8 mouse cellular contexts compared by ENCODE assay signal in the genomic region with DNA sequence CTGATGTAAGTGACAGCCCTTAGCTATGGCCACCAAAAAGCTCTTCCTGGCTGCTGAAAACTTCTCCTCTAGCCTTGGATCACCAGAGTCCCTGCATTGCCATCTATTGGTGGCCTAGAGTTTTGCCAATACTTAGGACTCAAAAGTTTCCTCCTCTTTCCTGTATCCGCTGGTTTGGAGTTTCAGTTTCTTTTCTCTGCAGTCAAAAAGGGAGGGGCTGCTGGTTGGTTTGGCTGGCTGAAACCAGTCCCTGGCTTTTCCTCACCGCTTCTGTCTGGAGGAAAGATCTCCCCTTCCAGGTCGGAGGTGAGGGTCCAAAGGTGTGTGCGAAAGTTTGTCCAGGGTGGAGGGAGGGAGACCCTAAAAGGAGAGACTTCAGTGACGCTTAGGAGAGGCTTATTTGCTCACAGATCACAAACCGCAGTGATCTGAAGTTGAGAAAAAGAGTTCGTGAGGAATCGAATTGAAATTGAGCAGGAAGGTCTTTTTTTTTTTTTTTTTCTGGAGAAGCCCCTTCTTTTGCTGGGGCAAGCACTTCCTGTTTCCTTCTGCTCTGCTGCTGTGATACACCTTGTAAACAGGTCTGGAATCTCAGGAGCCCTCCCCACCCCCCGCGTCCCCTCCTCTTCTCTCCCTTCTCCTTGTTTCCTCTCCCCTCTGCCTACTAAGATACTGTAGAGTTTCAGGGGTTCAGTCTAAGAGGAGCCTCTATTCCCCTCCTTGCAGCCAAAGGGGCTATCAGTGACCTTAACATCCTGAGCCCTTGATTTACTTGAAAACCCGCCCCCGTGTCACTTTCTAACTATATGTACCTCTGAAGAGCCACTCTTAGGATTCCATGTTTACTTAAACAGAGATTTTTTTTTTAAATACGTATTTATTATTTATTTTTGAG. TPM values are rescaled to one million over a fixed set of nuclear protein-coding genes. Genes with fewer than 3 reads are reported as not detected.
A peak's percentile ranks its signal among the peaks of the same experiment; 100 is the strongest.
DNase-seq lines count a peak whose midpoint lies in the region; ATAC-seq and TF ChIP-seq lines count a peak whose summit lies in the region.

A gene (plus strand): TSS at position 171 of the 895 bp plus-strand sequence.

- ATAC-seq in embryonic facial prominence, embryonic 13.5 days (ENCODE audit: insufficient number of reproducible peaks, insufficient read depth, low FRiP score, low TSS enrichment, low read depth) = 0 out of 2 replicates have a peak, but pooled peaks have one; percentile 26
- ATAC-seq in liver, embryonic 14.5 days (ENCODE audit: insufficient read depth) = peak; percentile 81

- peak within 1 kb of the TSS; percentile 60 for H3K4me2 ChIP-seq in embryonic facial prominence, embryonic 13.5 days
- peak within 1 kb of the TSS; percentile 68 for H3K4me2 ChIP-seq in liver, embryonic 14.5 days (ENCODE audit: low read depth)

- H3K9ac ChIP-seq in embryonic facial prominence, embryonic 13.5 days = peak within 1 kb of the TSS; percentile 78
- H3K9ac ChIP-seq in liver, embryonic 14.5 days (replicated peaks) = peak within 1 kb of the TSS; percentile 70

- H3K36me3 ChIP-seq in embryonic facial prominence, embryonic 13.5 days = no peaks in the 10 kb centered on the region
- H3K36me3 ChIP-seq in heart, embryonic 10.5 days = no peaks in the 10 kb centered on the region
- H3K36me3 ChIP-seq in liver, embryonic 14.5 days (replicated peaks; ENCODE audit: control insufficient read depth, insufficient read depth, low read depth) = no peaks in the 10 kb centered on the region

- H3K4me1 ChIP-seq in embryonic facial prominence, embryonic 13.5 days = no peaks in the 10 kb centered on the region
- H3K4me1 ChIP-seq in heart, embryonic 10.5 days = no peaks in the 10 kb centered on the region
- H3K4me1 ChIP-seq in liver, embryonic 14.5 days (replicated peaks; ENCODE audit: control insufficient read depth in 2 of 2, insufficient read depth in 2 of 2, low read length in 1 of 2) = peaks cover 0 to 2% of the 10 kb centered on the region in 2 experiments; a peak in 1 of 4 replicates

- peak; percentile 95 for DNase-seq in 416B (ENCODE audit: low read depth)
- DNase-seq in ZHBTc4 (ENCODE audit: low read depth, low spot score) = peak; percentile 92
- DNase-seq in heart, embryonic 10.5 days (ENCODE audit: low spot score) = peak; percentile 86
- DNase-seq in kidney, adult 8-10 months = peak; percentile 63 to 81
- peak; percentile 61 to 66 (median 62) for DNase-seq in liver, embryonic 14.5 days (ENCODE audit: low read depth in 3 of 3, low spot score in 3 of 3)
- DNase-seq in naive thymus-derived CD4-positive, alpha-beta T cell, adult 2 months (ENCODE audit: low read depth) = peak; percentile 91
- peak; percentile 4 for DNase-seq in telencephalon, adult 2 months (ENCODE audit: low read depth, low spot score)

- peak within 1 kb of the TSS; percentile 52 for H3K4me3 ChIP-seq in embryonic facial prominence, embryonic 13.5 days
- H3K4me3 ChIP-seq in heart, embryonic 10.5 days = peak within 1 kb of the TSS; percentile 67
- peak within 1 kb of the TSS; percentile 62 to 98 for H3K4me3 ChIP-seq in liver, embryonic 14.5 days (ENCODE audit: insufficient read depth in 1 of 2, low read depth in 2 of 2, low read length in 2 of 2)

- no peaks in the 10 kb centered on the region for H3K9me3 ChIP-seq in embryonic facial prominence, embryonic 13.5 days
- H3K9me3 ChIP-seq in heart, embryonic 10.5 days = no peaks in the 10 kb centered on the region
- no peaks in the 10 kb centered on the region for H3K9me3 ChIP-seq in liver, embryonic 14.5 days (ENCODE audit: control insufficient read depth, low read length)

- TF ChIP-seq CTCF in liver, embryonic 14.5 days (IDR thresholded peaks at IDR 0.05; ENCODE audit: low read depth) = peak; percentile 70

- peak within 1 kb of the TSS; percentile 75; the same call in 1 of the 2 replicates for H3K27ac ChIP-seq in embryonic facial prominence, embryonic 13.5 days
- H3K27ac ChIP-seq in heart, embryonic 10.5 days = peak within 1 kb of the TSS; percentile 89
- H3K27ac ChIP-seq in liver, embryonic 14.5 days = no peak within 1 kb of the TSS

- no peak for TF ChIP-seq EP300 in liver, embryonic 14.5 days (IDR thresholded peaks at IDR 0.05; ENCODE audit: low read depth)

- H3K27me3 ChIP-seq in embryonic facial prominence, embryonic 13.5 days = no peaks in the 10 kb centered on the region
- H3K27me3 ChIP-seq in heart, embryonic 10.5 days (ENCODE audit: insufficient read depth, poor library complexity, severe bottlenecking) = no peaks in the 10 kb centered on the region
- no peaks in the 10 kb centered on the region for H3K27me3 ChIP-seq in liver, embryonic 14.5 days (ENCODE audit: control insufficient read depth, insufficient read depth, low read length)

- 5% methylated on average over 13 of the region's 13 CpGs for WGBS in embryonic facial prominence, embryonic 13.5 days
- 6% methylated on average over 13 of the region's 13 CpGs for WGBS in heart, embryonic 10.5 days
- WGBS in liver, embryonic 14.5 days (ENCODE audit: insufficient replicate concordance) = 5% methylated on average over 13 of the region's 13 CpGs

RNA-seq across cellular contexts. Expression of the gene that starts here (rescaled TPM):
- 1.6 and 2.3 TPM in 2 replicates for polyA plus RNA-seq in embryonic facial prominence, embryonic 13.5 days (2015; fragmentation: Nextera tagmentation; extraction: Ambion mirVana)
- polyA plus RNA-seq in heart, embryonic 10.5 days (2016; fragmentation: Nextera tagmentation; extraction: Ambion mirVana) = 1.6 and 1.7 TPM in 2 replicates
- polyA plus RNA-seq in liver, embryonic 14.5 days (2012; rRNA removed) = 1.1 and 1.4 TPM in 2 replicates
- 1.3 and 1.7 TPM in 2 replicates for polyA plus RNA-seq in liver, embryonic 14.5 days (2014; fragmentation: Nextera tagmentation; extraction: Ambion mirVana)

Comparison
In these comparisons a context has a peak if more than half of its experiments do, and no peak if none do; other contexts are left out.
1. DNase-seq: peak in every context shown above with its lines; median percentile 95 in 416B; 92 in ZHBTc4; 91 in naive thymus-derived CD4-positive, alpha-beta T cell, adult 2 months; 86 in heart, embryonic 10.5 days; 72 in kidney, adult 8-10 months; 62 in liver, embryonic 14.5 days; 4 in telencephalon, adult 2 months.